Mouse (Mus musculus): Measurements from ENCODE around the gene Prdm1. TPM values are rescaled to one million over a fixed set of nuclear protein-coding genes. Genes with fewer than 3 reads are reported as not detected.
A peak's percentile ranks its signal among the peaks of the same experiment; 100 is the strongest.

Gene Prdm1
- polyA plus RNA-seq, 1 experiment from 2014 or later: 8.7 TPM

DNA sequence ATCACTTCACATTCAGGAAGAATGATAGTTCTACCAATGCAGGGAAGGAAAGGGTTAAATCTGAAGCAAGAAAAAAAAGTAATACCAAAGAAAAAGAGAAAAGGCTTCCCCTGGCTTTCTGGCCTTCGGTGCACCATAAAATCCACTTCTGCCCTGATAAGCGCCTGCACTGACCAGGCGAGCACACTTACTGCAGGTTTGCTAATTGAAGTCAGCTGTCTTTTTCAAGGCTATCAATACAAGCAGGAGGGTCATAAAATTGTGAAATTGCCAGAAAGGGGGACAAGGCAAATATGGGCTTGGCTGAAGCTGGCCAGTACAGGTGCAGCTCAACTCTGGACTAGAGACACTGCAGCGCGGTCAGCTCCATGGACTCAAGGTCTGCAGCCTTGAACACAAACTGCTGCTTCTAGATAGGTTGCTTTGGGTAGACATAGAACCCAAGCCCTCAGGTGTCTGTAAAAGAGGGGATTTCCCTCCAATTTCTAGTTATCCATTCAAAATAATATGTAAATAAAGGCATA lies 37.3 kb downstream of the Prdm1 start:
- Histone ChIP-seq H3K9ac (no peak overlapping the region), H3K4me3 (replicated peaks) (no peak overlapping the region), H3K4me1 (no peaks in the 10 kb centered on the region), H3K9me3 (replicated peaks) (no peaks in the 10 kb centered on the region), H3K27ac (replicated peaks) (no peak overlapping the region), H3K36me3 (no peaks in the 10 kb centered on the region), H3K4me2 (replicated peaks) (no peak overlapping the region), H3K27me3 (no peaks in the 10 kb centered on the region; the same call in 1 of the 2 replicates)
- ATAC-seq (ENCODE audit: insufficient number of reproducible peaks, low FRiP score, low TSS enrichment, low read depth): no peak
- WGBS: 72% methylated on average over 5 of the region's 5 CpGs

GRCm38 (mm10) chr10:44487132-44487531 lies 41.2 kb downstream of the Prdm1 start:
- WGBS: 91% methylated on average over 10 of the region's 11 CpGs
- Histone ChIP-seq H3K4me1 (no peaks in the 10 kb centered on the region), H3K4me2 (replicated peaks) (no peak overlapping the region)

GRCm38 (mm10) chr10:44484077-44484476 lies 44.2 kb downstream of the Prdm1 start:
- Histone ChIP-seq H3K4me2 (replicated peaks) (no peak overlapping the region), H3K9ac (no peak overlapping the region), H3K4me3 (replicated peaks) (no peak overlapping the region), H3K27ac (replicated peaks) (no peak overlapping the region), H3K27me3 (peaks cover 9% of the 10 kb centered on the region; the same call in 1 of the 2 replicates), H3K9me3 (replicated peaks) (no peaks in the 10 kb centered on the region), H3K4me1 (no peaks in the 10 kb centered on the region), H3K36me3 (no peaks in the 10 kb centered on the region)
- 80% methylated on average over 5 of the region's 5 CpGs for WGBS
- ATAC-seq (ENCODE audit: insufficient number of reproducible peaks, low FRiP score, low TSS enrichment, low read depth): no peak

More at GRCm38 (mm10) chr10:44487132-44487531, 41.2 kb downstream of the Prdm1 start:
- Histone ChIP-seq H3K36me3 (no peaks in the 10 kb centered on the region), H3K9me3 (replicated peaks) (no peaks in the 10 kb centered on the region), H3K9ac (no peak overlapping the region), H3K4me3 (replicated peaks) (no peak overlapping the region), H3K27ac (replicated peaks) (no peak overlapping the region), H3K27me3 (no peaks in the 10 kb centered on the region)
- no peak for ATAC-seq (ENCODE audit: insufficient number of reproducible peaks, low FRiP score, low TSS enrichment, low read depth)

DNA sequence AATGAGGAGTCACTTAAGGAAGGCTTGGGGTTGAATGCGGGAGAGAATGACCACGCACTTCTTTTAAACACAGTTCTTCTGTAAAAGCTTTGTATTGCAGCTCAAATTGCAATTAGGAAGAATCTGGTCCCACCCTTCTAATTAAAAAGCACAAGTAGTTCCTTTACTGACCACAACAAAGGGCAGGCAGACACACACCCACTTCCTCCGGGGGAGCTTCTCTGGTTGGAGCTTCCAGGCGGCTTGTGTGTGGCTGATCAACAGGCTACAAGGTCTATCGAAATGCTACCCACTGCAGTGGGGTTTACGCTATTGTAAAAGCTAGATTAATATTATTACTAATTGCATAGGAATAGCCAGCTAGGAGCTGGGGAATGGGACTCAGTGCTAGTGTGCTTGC lies 45.2 kb downstream of the Prdm1 start:
- no peak for ATAC-seq (ENCODE audit: insufficient number of reproducible peaks, low FRiP score, low TSS enrichment, low read depth)
- H3K4me1 ChIP-seq: no peaks in the 10 kb centered on the region
- H3K9me3 ChIP-seq (replicated peaks): no peaks in the 10 kb centered on the region
- no peak overlapping the region for H3K27ac ChIP-seq (replicated peaks)
- no peak overlapping the region for H3K4me3 ChIP-seq (replicated peaks)
- H3K4me2 ChIP-seq (replicated peaks): peak overlapping the region; percentile 6; the same call in 1 of the 2 replicates
- WGBS: 49% methylated on average over 6 of the region's 6 CpGs
- H3K27me3 ChIP-seq: peaks cover 9% of the 10 kb centered on the region
- no peaks in the 10 kb centered on the region for H3K36me3 ChIP-seq
- no peak overlapping the region for H3K9ac ChIP-seq

- no peak overlapping the region for H3K4me3 ChIP-seq (replicated peaks)
- no peaks in the 10 kb centered on the region for H3K9me3 ChIP-seq (replicated peaks)
- 76% methylated on average over 5 of the region's 5 CpGs for WGBS
- no peaks in the 10 kb centered on the region for H3K4me1 ChIP-seq
- no peaks in the 10 kb centered on the region for H3K36me3 ChIP-seq
- no peak for ATAC-seq (ENCODE audit: insufficient number of reproducible peaks, low FRiP score, low TSS enrichment, low read depth)
- H3K27me3 ChIP-seq: peaks cover 9% of the 10 kb centered on the region
- no peak overlapping the region for H3K27ac ChIP-seq (replicated peaks)
- H3K9ac ChIP-seq: no peak overlapping the region
- H3K4me2 ChIP-seq (replicated peaks): no peak overlapping the region
Measured at GRCm38 (mm10) chr10:44481379-44481778, 46.9 kb downstream of the Prdm1 start.

DNA sequence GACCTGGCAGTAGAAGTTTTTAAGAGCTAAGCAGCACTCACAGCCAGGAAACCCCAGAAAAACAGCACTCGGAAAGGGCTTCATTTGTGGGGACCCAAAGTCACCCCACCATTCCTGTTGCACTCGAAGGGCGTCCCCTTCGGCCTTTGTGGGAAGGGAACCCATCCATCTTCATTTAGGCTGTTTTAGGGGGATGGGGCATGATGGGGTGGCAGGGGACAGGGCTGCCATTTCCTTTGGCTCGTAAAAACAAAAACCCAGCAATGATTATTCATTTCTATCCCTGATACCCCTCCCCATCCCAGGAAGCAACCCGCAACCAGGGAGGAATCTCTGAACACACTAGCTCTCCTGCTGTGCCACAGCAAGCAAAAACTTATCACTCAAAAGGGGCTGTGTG lies 49.0 kb downstream of the Prdm1 start:
- 67% methylated on average over 6 of the region's 6 CpGs for WGBS
- Histone ChIP-seq H3K9me3 (replicated peaks) (no peaks in the 10 kb centered on the region), H3K27me3 (peaks cover 9% of the 10 kb centered on the region), H3K9ac (no peak overlapping the region), H3K4me1 (no peaks in the 10 kb centered on the region), H3K4me2 (replicated peaks) (no peak overlapping the region), H3K27ac (replicated peaks) (no peak overlapping the region), H3K36me3 (no peaks in the 10 kb centered on the region), H3K4me3 (replicated peaks) (no peak overlapping the region)
- no peak for ATAC-seq (ENCODE audit: insufficient number of reproducible peaks, low FRiP score, low TSS enrichment, low read depth)

DNA sequence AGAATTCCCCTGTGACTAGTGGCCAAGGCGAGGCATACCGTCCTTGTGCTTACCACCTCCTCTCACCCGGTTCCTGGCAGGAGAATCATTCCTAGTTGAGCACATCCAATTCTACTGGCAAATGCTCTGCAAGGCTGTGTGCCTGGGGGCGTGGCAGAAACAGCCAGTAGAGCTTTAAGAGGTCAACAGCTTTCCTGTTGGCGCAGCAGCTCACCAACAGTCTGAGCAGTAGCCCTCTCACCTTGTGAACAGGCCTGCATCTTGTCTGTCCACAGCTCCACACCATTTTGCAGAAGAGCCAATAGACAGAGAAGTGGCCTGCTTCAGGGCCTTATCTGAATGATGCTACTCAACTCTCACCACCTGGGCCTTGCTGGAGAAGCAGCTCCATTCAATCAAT lies 50.2 kb downstream of the Prdm1 start:
- 67% methylated on average over 5 of the region's 5 CpGs for WGBS
- no peak overlapping the region for H3K9ac ChIP-seq

GRCm38 (mm10) chr10:44477240-44477639 lies 51.1 kb downstream of the Prdm1 start:
- Histone ChIP-seq H3K4me1 (no peaks in the 10 kb centered on the region), H3K9me3 (replicated peaks) (no peaks in the 10 kb centered on the region), H3K9ac (no peak overlapping the region), H3K27ac (replicated peaks) (no peak overlapping the region), H3K27me3 (peaks cover 9% of the 10 kb centered on the region), H3K36me3 (no peaks in the 10 kb centered on the region), H3K4me2 (replicated peaks) (no peak overlapping the region), H3K4me3 (replicated peaks) (no peak overlapping the region)
- ATAC-seq (ENCODE audit: insufficient number of reproducible peaks, low FRiP score, low TSS enrichment, low read depth): no peak
- WGBS: 67% methylated on average over 8 of the region's 8 CpGs

More for the DNA sequence above, 50.2 kb downstream of the Prdm1 start:
- no peaks in the 10 kb centered on the region for H3K36me3 ChIP-seq
- no peaks in the 10 kb centered on the region for H3K4me1 ChIP-seq
- no peak overlapping the region for H3K4me3 ChIP-seq (replicated peaks)
- no peak overlapping the region for H3K27ac ChIP-seq (replicated peaks)
- no peak overlapping the region for H3K4me2 ChIP-seq (replicated peaks)
- H3K27me3 ChIP-seq: peaks cover 9% of the 10 kb centered on the region
- H3K9me3 ChIP-seq (replicated peaks): no peaks in the 10 kb centered on the region
- no peak for ATAC-seq (ENCODE audit: insufficient number of reproducible peaks, low FRiP score, low TSS enrichment, low read depth)

DNA sequence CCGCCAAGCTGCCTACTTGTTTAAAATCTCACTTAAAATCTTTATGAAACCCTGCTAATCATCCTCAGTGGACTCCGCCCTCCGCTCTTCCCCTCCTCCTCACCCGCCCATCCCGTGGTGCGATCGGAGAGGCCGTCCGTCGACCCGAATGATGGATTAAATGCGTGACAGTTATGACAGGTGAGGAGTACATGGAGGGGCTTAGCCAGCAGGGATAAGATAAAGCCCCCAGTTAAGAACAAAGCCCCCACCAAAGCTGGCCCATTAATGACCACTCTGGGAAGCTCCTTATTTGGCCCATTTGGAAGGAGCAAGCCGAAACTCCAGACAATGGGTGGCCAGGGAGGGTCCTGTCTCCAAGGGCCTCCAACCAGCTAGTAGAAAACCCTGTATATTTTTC lies 51.8 kb downstream of the Prdm1 start:
- 63% methylated on average over 13 of the region's 13 CpGs for WGBS
- ATAC-seq (ENCODE audit: insufficient number of reproducible peaks, low FRiP score, low TSS enrichment, low read depth): no peak
- no peak overlapping the region for H3K4me3 ChIP-seq (replicated peaks)

GRCm38 (mm10) chr10:44475376-44475775 lies 52.9 kb downstream of the Prdm1 start:
- Histone ChIP-seq H3K4me1 (no peaks in the 10 kb centered on the region), H3K9ac (no peak overlapping the region), H3K36me3 (no peaks in the 10 kb centered on the region), H3K9me3 (replicated peaks) (no peaks in the 10 kb centered on the region), H3K4me3 (replicated peaks) (no peak overlapping the region), H3K27ac (replicated peaks) (no peak overlapping the region), H3K4me2 (replicated peaks) (no peak overlapping the region), H3K27me3 (peaks cover 11% of the 10 kb centered on the region)
- 89% methylated on average over 3 of the region's 3 CpGs for WGBS
- no peak for ATAC-seq (ENCODE audit: insufficient number of reproducible peaks, low FRiP score, low TSS enrichment, low read depth)

More for the DNA sequence above, 51.8 kb downstream of the Prdm1 start:
- Histone ChIP-seq H3K4me1 (no peaks in the 10 kb centered on the region), H3K27me3 (peaks cover 9% of the 10 kb centered on the region), H3K4me2 (replicated peaks) (no peak overlapping the region), H3K9ac (no peak overlapping the region), H3K9me3 (replicated peaks) (no peaks in the 10 kb centered on the region), H3K36me3 (no peaks in the 10 kb centered on the region), H3K27ac (replicated peaks) (no peak overlapping the region)

- WGBS: 29% methylated on average over 10 of the region's 10 CpGs
- Histone ChIP-seq H3K36me3 (no peaks in the 10 kb centered on the region), H3K4me2 (replicated peaks) (no peak overlapping the region), H3K4me1 (no peaks in the 10 kb centered on the region), H3K4me3 (replicated peaks) (no peak overlapping the region), H3K27ac (replicated peaks) (no peak overlapping the region), H3K27me3 (peaks cover 3% of the 10 kb centered on the region), H3K9me3 (replicated peaks) (no peaks in the 10 kb centered on the region), H3K9ac (no peak overlapping the region)
- ATAC-seq (ENCODE audit: insufficient number of reproducible peaks, low FRiP score, low TSS enrichment, low read depth): no peak
Measured at GRCm38 (mm10) chr10:44474256-44474655, 54.0 kb downstream of the Prdm1 start.

GRCm38 (mm10) chr10:44465618-44466017 lies 62.7 kb downstream of the Prdm1 start:
- H3K9ac ChIP-seq: no peak overlapping the region
- 28% methylated on average over 8 of the region's 8 CpGs for WGBS
- H3K9me3 ChIP-seq (replicated peaks): no peaks in the 10 kb centered on the region
- ATAC-seq (ENCODE audit: insufficient number of reproducible peaks, low FRiP score, low TSS enrichment, low read depth): no peak
- no peak overlapping the region for H3K4me2 ChIP-seq (replicated peaks)
- no peak overlapping the region for H3K4me3 ChIP-seq (replicated peaks)
- no peak overlapping the region for H3K27ac ChIP-seq (replicated peaks)
- peaks cover 37% of the 10 kb centered on the region for H3K27me3 ChIP-seq
- H3K36me3 ChIP-seq: no peaks in the 10 kb centered on the region
- 0 out of 2 replicates have a peak, but pooled peaks cover 5% of the 10 kb centered on the region for H3K4me1 ChIP-seq
